Mouse (Mus musculus): ENCODE measurements around the gene Cers1. TPM values are rescaled to one million over a fixed set of nuclear protein-coding genes. Genes with fewer than 3 reads are reported as not detected.

Gene Cers1
- total and polyA plus RNA-seq, 3 experiments = 5.0 to 7.7 TPM; not detected in 1

GRCm38 (mm10) chr8:70267674-70268073 lies 47.9 kb upstream of the Cers1 start:
- H3K27me3 ChIP-seq (ENCODE audit: control insufficient read depth in 1 of 2, insufficient read depth in 2 of 2, low read length in 2 of 2) = no peaks in the 10 kb centered on the region
- no peak overlapping the region for H3K4me3 ChIP-seq (ENCODE audit: control insufficient read depth in 1 of 2, insufficient read depth in 1 of 2, low read depth in 2 of 2, low read length in 2 of 2)
- peaks cover 0 to 10% of the 10 kb centered on the region in 2 experiments; a peak in 3 of 4 replicates for H3K36me3 ChIP-seq (ENCODE audit: control insufficient read depth in 1 of 2, insufficient read depth in 2 of 2, low read length in 2 of 2)
- peaks cover 8 to 12% of the 10 kb centered on the region in 2 experiments for H3K4me1 ChIP-seq (ENCODE audit: control insufficient read depth in 1 of 2, insufficient read depth in 2 of 2, low read length in 2 of 2)
- TF ChIP-seq MAZ (IDR thresholded peaks at IDR 0.05; ENCODE audit: low read depth, low read length) (no peak), TAL1 (IDR thresholded peaks at IDR 0.05; ENCODE audit: low read length) (no peak), ETS1 (IDR thresholded peaks at IDR 0.05; ENCODE audit: low read depth, low read length) (peak; percentile 41; the same call in 1 of the 2 replicates), KAT2A (conservative IDR thresholded peaks at IDR 0.05; ENCODE audit: low read depth, low read length) (no peak), MYB (IDR thresholded peaks at IDR 0.05; ENCODE audit: low read depth, low read length) (no peak), ZMIZ1 (IDR thresholded peaks at IDR 0.05; ENCODE audit: low read depth, low read length) (no peak), EP300 (IDR thresholded peaks at IDR 0.05; ENCODE audit: low read depth in 1 of 2, low read length in 2 of 2) (peak; percentile 7 to 52; a peak in 2 of 4 replicates), GATA1 (IDR thresholded peaks at IDR 0.05; ENCODE audit: low read depth, low read length) (peak; percentile 62), USF1 (IDR thresholded peaks at IDR 0.05; ENCODE audit: low read depth, low read length) (no peak), ZC3H11A (IDR thresholded peaks at IDR 0.05; ENCODE audit: low read depth, low read length) (no peak), POLR2A (IDR thresholded peaks at IDR 0.05; ENCODE audit: control insufficient read depth in 1 of 2, insufficient read depth in 1 of 2, low read depth in 1 of 2, low read length in 2 of 2, poor library complexity in 1 of 2) (no peak), RAD21 (IDR thresholded peaks at IDR 0.05; ENCODE audit: low read depth, low read length) (peak; percentile 13; the same call in 1 of the 2 replicates), MAX (IDR thresholded peaks at IDR 0.05; ENCODE audit: low read length) (no peak), MEF2A (IDR thresholded peaks at IDR 0.05; ENCODE audit: extremely low read depth, insufficient replicate concordance, low read depth, low read length, poor library complexity, severe bottlenecking) (no peak), MXI1 (IDR thresholded peaks at IDR 0.05; ENCODE audit: low read depth, low read length) (no peak), E2F4 (IDR thresholded peaks at IDR 0.05; ENCODE audit: borderline replicate concordance, low read depth, low read length) (no peak), TCF12 (IDR thresholded peaks at IDR 0.05; ENCODE audit: low read depth, low read length) (peak; percentile 69), ELF1 (IDR thresholded peaks at IDR 0.05; ENCODE audit: low read depth, low read length) (no peak)
- no peak overlapping the region for H3K9ac ChIP-seq (ENCODE audit: control insufficient read depth, low read depth, low read length, poor library complexity, severe bottlenecking)
- peak; percentile 30 for DNase-seq (ENCODE audit: low read depth, low spot score)
- no peaks in the 10 kb centered on the region for H3K79me2 ChIP-seq (ENCODE audit: control insufficient read depth, insufficient read depth, low read length, poor library complexity)
- H3K9me3 ChIP-seq (replicated peaks; ENCODE audit: insufficient read depth, low read length) = no peaks in the 10 kb centered on the region
- no peak overlapping the region for H3K27ac ChIP-seq (ENCODE audit: control insufficient read depth, low read depth, low read length)

- TF ChIP-seq TAL1 (IDR thresholded peaks at IDR 0.05; ENCODE audit: low read length) (no peak), USF1 (IDR thresholded peaks at IDR 0.05; ENCODE audit: low read depth, low read length) (no peak), POLR2AphosphoS2 (IDR thresholded peaks at IDR 0.05; ENCODE audit: low read length) (no peak), SMC3 (IDR thresholded peaks at IDR 0.05; ENCODE audit: low read depth, low read length) (no peak), MYC (IDR thresholded peaks at IDR 0.05; ENCODE audit: low read depth, low read length) (no peak), KAT2A (conservative IDR thresholded peaks at IDR 0.05; ENCODE audit: low read depth, low read length) (no peak), CTCF (IDR thresholded peaks at IDR 0.05 in 2 of 3, conservative IDR thresholded peaks at IDR 0.05 in 1 of 3; ENCODE audit: control insufficient read depth in 1 of 3, insufficient read depth in 1 of 3, low read depth in 2 of 3, low read length in 3 of 3, poor library complexity in 1 of 3, severe bottlenecking in 1 of 3) (no peak), NELFE (IDR thresholded peaks at IDR 0.05; ENCODE audit: low read depth, low read length) (no peak), ZC3H11A (IDR thresholded peaks at IDR 0.05; ENCODE audit: low read depth, low read length) (no peak), TCF12 (IDR thresholded peaks at IDR 0.05; ENCODE audit: low read depth, low read length) (no peak), POLR2A (IDR thresholded peaks at IDR 0.05; ENCODE audit: control insufficient read depth in 1 of 2, insufficient read depth in 1 of 2, low read depth in 1 of 2, low read length in 2 of 2, poor library complexity in 1 of 2) (no peak), MYB (IDR thresholded peaks at IDR 0.05; ENCODE audit: low read depth, low read length) (no peak), JUND (IDR thresholded peaks at IDR 0.05; ENCODE audit: low read depth, low read length) (no peak), BHLHE40 (IDR thresholded peaks at IDR 0.05; ENCODE audit: borderline replicate concordance, low read depth, low read length) (no peak), CHD2 (IDR thresholded peaks at IDR 0.05; ENCODE audit: low read length) (no peak), ELF1 (IDR thresholded peaks at IDR 0.05; ENCODE audit: low read depth, low read length) (no peak), ZKSCAN1 (IDR thresholded peaks at IDR 0.05; ENCODE audit: low read depth, low read length) (no peak), MAX (IDR thresholded peaks at IDR 0.05; ENCODE audit: low read length) (no peak), E2F4 (IDR thresholded peaks at IDR 0.05; ENCODE audit: borderline replicate concordance, low read depth, low read length) (no peak), ETS1 (IDR thresholded peaks at IDR 0.05; ENCODE audit: low read depth, low read length) (no peak)
- Histone ChIP-seq H3K27ac (ENCODE audit: control insufficient read depth, low read depth, low read length) (no peak overlapping the region), H3K9ac (ENCODE audit: control insufficient read depth, low read depth, low read length, poor library complexity, severe bottlenecking) (no peak overlapping the region), H3K79me2 (ENCODE audit: control insufficient read depth, insufficient read depth, low read length, poor library complexity) (no peaks in the 10 kb centered on the region), H3K9me3 (replicated peaks; ENCODE audit: insufficient read depth, low read length) (no peaks in the 10 kb centered on the region), H3K4me3 (ENCODE audit: control insufficient read depth in 1 of 2, insufficient read depth in 1 of 2, low read depth in 2 of 2, low read length in 2 of 2) (no peak overlapping the region), H3K36me3 (ENCODE audit: control insufficient read depth in 1 of 2, insufficient read depth in 2 of 2, low read length in 2 of 2) (peaks cover 0 to 10% of the 10 kb centered on the region in 2 experiments; a peak in 2 of 4 replicates), H3K4me1 (ENCODE audit: control insufficient read depth in 1 of 2, insufficient read depth in 2 of 2, low read length in 2 of 2) (peaks cover 13 to 18% of the 10 kb centered on the region in 2 experiments), H3K27me3 (ENCODE audit: control insufficient read depth in 1 of 2, insufficient read depth in 2 of 2, low read length in 2 of 2) (no peaks in the 10 kb centered on the region)
- no peak for DNase-seq (ENCODE audit: low read depth, low spot score)
Observed at GRCm38 (mm10) chr8:70268311-70268710, 47.3 kb upstream of the Cers1 start.

Measured in MEL (cell line).